ENCODE assay signal across 8 mouse cellular contexts in the genomic region with DNA sequence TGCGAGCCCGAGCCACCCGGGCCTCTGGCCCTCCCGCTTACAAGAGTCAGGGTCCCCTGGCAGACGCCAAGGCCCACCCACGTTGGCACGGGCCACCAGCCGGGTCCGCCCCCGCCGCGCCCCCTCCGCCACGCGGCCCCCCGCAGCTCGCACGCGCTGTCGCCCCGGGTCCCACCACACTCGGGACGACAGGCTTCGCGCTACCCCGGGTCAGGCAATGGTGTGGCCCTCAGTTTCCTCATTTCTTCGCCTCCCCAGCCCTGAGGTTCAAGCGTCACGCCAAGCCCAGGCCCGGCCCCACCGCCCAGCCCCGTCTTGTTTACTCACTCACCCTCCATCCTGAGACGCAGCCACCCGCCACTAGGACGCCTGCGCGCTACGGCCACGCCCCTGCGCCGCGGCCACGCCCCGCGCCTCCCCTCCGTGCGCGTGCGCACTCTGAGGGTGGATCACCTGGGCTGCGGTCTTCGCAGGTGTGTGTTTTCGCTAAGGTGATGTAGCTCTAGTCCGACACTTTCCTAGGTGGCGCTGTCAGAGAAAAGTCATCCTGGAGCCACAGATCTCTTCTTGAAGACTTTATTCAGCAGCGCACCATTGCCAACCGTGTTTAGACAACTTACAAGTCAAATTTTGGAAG. TPM values are rescaled to one million over a fixed set of nuclear protein-coding genes. Genes with fewer than 3 reads are reported as not detected.
A peak's percentile ranks its signal among the peaks of the same experiment; 100 is the strongest.
DNase-seq lines count a peak whose midpoint lies in the region; ATAC-seq and TF ChIP-seq lines count a peak whose summit lies in the region.

TSS of gene Ezh1 (minus strand) at position 399 of the 637 bp plus-strand sequence.

- intact Hi-C loops in heart, postnatal 14 days (cut with DNase I): no loop called here

- no peaks in the 10 kb centered on the region; the same call in 1 of the 2 replicates for H3K36me3 ChIP-seq in ES-E14 (ENCODE audit: control insufficient read depth, insufficient read depth, low read length, poor library complexity, severe bottlenecking)
- H3K36me3 ChIP-seq in forebrain, embryonic 15.5 days: no peaks in the 10 kb centered on the region
- no peaks in the 10 kb centered on the region for H3K36me3 ChIP-seq in liver, postnatal 0 days (replicated peaks; ENCODE audit: insufficient read depth, low read length)
- H3K36me3 ChIP-seq in neural tube, embryonic 13.5 days: no peaks in the 10 kb centered on the region

- TF ChIP-seq EP300 in liver, postnatal 0 days (IDR thresholded peaks at IDR 0.05; ENCODE audit: low read depth): no peak

- no peaks in the 10 kb centered on the region for H3K27me3 ChIP-seq in forebrain, embryonic 15.5 days
- H3K27me3 ChIP-seq in liver, postnatal 0 days (ENCODE audit: insufficient read depth, low read length): 0 out of 2 replicates have a peak, but pooled peaks cover 4% of the 10 kb centered on the region
- peaks cover 24% of the 10 kb centered on the region for H3K27me3 ChIP-seq in neural tube, embryonic 13.5 days

- H3K4me3 ChIP-seq in ES-E14 (ENCODE audit: insufficient read depth in 1 of 2, low read depth in 1 of 2, low read length in 2 of 2, poor library complexity in 1 of 2, severe bottlenecking in 1 of 2): peak within 1 kb of the TSS; percentile 85 to 91
- H3K4me3 ChIP-seq in forebrain, embryonic 15.5 days: peak within 1 kb of the TSS; percentile 71
- peak within 1 kb of the TSS; percentile 96 for H3K4me3 ChIP-seq in liver, postnatal 0 days (ENCODE audit: low read depth, low read length)
- peak within 1 kb of the TSS; percentile 84 for H3K4me3 ChIP-seq in neural tube, embryonic 13.5 days

- no peak within 1 kb of the TSS for H3K27ac ChIP-seq in ES-E14 (ENCODE audit: insufficient read depth, low read depth, low read length, poor library complexity, severe bottlenecking)
- no peak within 1 kb of the TSS for H3K27ac ChIP-seq in forebrain, embryonic 15.5 days (replicated peaks)
- H3K27ac ChIP-seq in liver, postnatal 0 days (ENCODE audit: low read depth): peak within 1 kb of the TSS; percentile 90
- peak within 1 kb of the TSS; percentile 61 for H3K27ac ChIP-seq in neural tube, embryonic 13.5 days (replicated peaks)

- in situ Hi-C loops in ES-E14 (cut with MboI; ENCODE audit: low sequenced_read_pairs in 2 of 2, unreplicated experiment in 2 of 2): no loop called here

- peaks cover 4 to 15% of the 10 kb centered on the region in 2 experiments for H3K4me1 ChIP-seq in ES-E14 (ENCODE audit: control insufficient read depth in 2 of 2, insufficient read depth in 2 of 2, low read length in 2 of 2, poor library complexity in 1 of 2)
- peaks cover 31% of the 10 kb centered on the region for H3K4me1 ChIP-seq in forebrain, embryonic 15.5 days
- peaks cover 23% of the 10 kb centered on the region for H3K4me1 ChIP-seq in liver, postnatal 0 days (ENCODE audit: insufficient read depth)
- peaks cover 22% of the 10 kb centered on the region for H3K4me1 ChIP-seq in neural tube, embryonic 13.5 days (replicated peaks)

- H3K9ac ChIP-seq in ES-E14 (ENCODE audit: insufficient read depth, low read depth, low read length, poor library complexity, severe bottlenecking): peak within 1 kb of the TSS; percentile 77
- peak within 1 kb of the TSS; percentile 63 for H3K9ac ChIP-seq in forebrain, embryonic 15.5 days (replicated peaks)
- H3K9ac ChIP-seq in liver, postnatal 0 days (replicated peaks): peak within 1 kb of the TSS; percentile 95
- H3K9ac ChIP-seq in neural tube, embryonic 13.5 days: peak within 1 kb of the TSS; percentile 86

- DNase-seq in ES-E14 (ENCODE audit: low read depth, low spot score): peak; percentile 79
- peak; percentile 93 for DNase-seq in cerebellum, adult 11-12 months
- peak; percentile 92 to 93 for DNase-seq in heart, postnatal 14 days
- peak; percentile 89 for DNase-seq in layer of hippocampus, adult 11-12 months (ENCODE audit: low spot score)
- DNase-seq in liver, postnatal 0 days: peak; percentile 93
- DNase-seq in telencephalon, adult 2 months (ENCODE audit: low read depth, low spot score): peak; percentile 54

- TF ChIP-seq CTCF in liver, postnatal 0 days (IDR thresholded peaks at IDR 0.05; ENCODE audit: low read depth): peak; percentile 56

- H3K4me2 ChIP-seq in forebrain, embryonic 15.5 days (replicated peaks): peak within 1 kb of the TSS; percentile 95
- H3K4me2 ChIP-seq in liver, postnatal 0 days (ENCODE audit: low read depth, low read length): peak within 1 kb of the TSS; percentile 98
- peak within 1 kb of the TSS; percentile 88 for H3K4me2 ChIP-seq in neural tube, embryonic 13.5 days

- peak; percentile 95 for ATAC-seq in forebrain, embryonic 15.5 days (replicated peaks)
- ATAC-seq in liver, postnatal 0 days: peak; percentile 96
- ATAC-seq in neural tube, embryonic 13.5 days (ENCODE audit: low read depth): peak; percentile 93

- WGBS in forebrain, embryonic 15.5 days: under 1% methylated on average over 56 of the region's 56 CpGs
- 1% methylated on average over 40 of the region's 56 CpGs for WGBS in liver, postnatal 0 days (ENCODE audit: insufficient replicate concordance)
- WGBS in neural tube, embryonic 13.5 days: 1% methylated on average over 54 of the region's 56 CpGs

- H3K9me3 ChIP-seq in ES-E14 (ENCODE audit: control insufficient read depth, insufficient read depth, low read depth, low read length): no peaks in the 10 kb centered on the region
- no peaks in the 10 kb centered on the region for H3K9me3 ChIP-seq in forebrain, embryonic 15.5 days
- no peaks in the 10 kb centered on the region for H3K9me3 ChIP-seq in liver, postnatal 0 days (ENCODE audit: low read length)
- no peaks in the 10 kb centered on the region for H3K9me3 ChIP-seq in neural tube, embryonic 13.5 days

TF ChIP-seq in ES-E14, 5 proteins besides CTCF, POLR2A, EP300 and RAD21:
- TF ChIP-seq MAFK (IDR thresholded peaks at IDR 0.05; ENCODE audit: insufficient read depth, low read depth, low read length) (no peak), ZC3H11A (IDR thresholded peaks at IDR 0.05; ENCODE audit: borderline replicate concordance, low read depth, low read length) (no peak), CHD2 (IDR thresholded peaks at IDR 0.05; ENCODE audit: low read depth, low read length) (no peak), ZNF384 (IDR thresholded peaks at IDR 0.05; ENCODE audit: low read depth, low read length) (no peak)

RNA-seq across cellular contexts. Expression of gene Ezh1, which starts in this region (rescaled TPM):
- 18.3 and 18.9 TPM in 2 replicates for total RNA-seq in ES-E14 (2012; rRNA removed)
- polyA plus RNA-seq in forebrain, embryonic 15.5 days (2015; fragmentation: Nextera tagmentation; extraction: Ambion mirVana): 19.6 and 21.4 TPM in 2 replicates
- total RNA-seq in heart, postnatal 14 days (2021): 10 to 100 TPM; 24.0 to 27.5 TPM
- polyA plus RNA-seq in liver, postnatal 0 days (2015; fragmentation: Nextera tagmentation; extraction: Ambion mirVana): 4.2 and 5.0 TPM in 2 replicates
- 15.4 and 17.9 TPM in 2 replicates for polyA plus RNA-seq in neural tube, embryonic 13.5 days (2015; fragmentation: Nextera tagmentation; extraction: Ambion mirVana)

Comparison
In these comparisons a context has a peak if more than half of its experiments do, and no peak if none do; other contexts are left out.
1. H3K27ac ChIP-seq: peak in liver, postnatal 0 days (single experiment) and neural tube, embryonic 13.5 days (single experiment); none in ES-E14 (single experiment) and forebrain, embryonic 15.5 days (single experiment).
2. Peak in every context shown above with its lines, with median percentiles within 50 percentile points of each other: DNase-seq, H3K4me3 ChIP-seq, H3K9ac ChIP-seq, ATAC-seq and H3K4me2 ChIP-seq.